Mouse (Mus musculus): ENCODE data around the gene Il10ra.

DNA sequence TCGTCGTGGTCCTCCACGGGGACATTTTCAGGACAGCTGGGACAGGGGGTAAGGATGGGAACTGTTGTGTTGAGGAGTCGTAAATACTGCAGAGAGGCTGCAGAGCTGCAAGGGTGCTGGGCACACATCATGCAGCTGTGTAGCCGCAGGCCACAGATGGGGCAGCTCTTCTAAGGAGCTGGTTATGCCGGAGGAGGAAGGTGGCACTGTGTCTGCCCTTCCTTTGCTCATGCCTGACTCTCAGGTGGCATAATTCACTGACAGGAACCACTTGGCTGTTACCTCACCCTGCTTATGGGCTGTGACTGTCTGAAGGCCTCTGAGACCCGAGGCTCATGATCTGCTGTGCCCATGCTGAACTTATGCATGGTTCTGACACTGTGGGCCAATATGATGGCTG, 18.6 kb downstream of the Il10ra start:
- TF ChIP-seq CEBPB (IDR thresholded peaks at IDR 0.05; ENCODE audit: insufficient read depth, poor library complexity, severe bottlenecking) (no peak), POLR2A (IDR thresholded peaks at IDR 0.05; ENCODE audit: insufficient read length, low read depth) (no peak), POLR2AphosphoS2 (IDR thresholded peaks at IDR 0.05; ENCODE audit: insufficient read length, low read depth) (no peak), USF1 (IDR thresholded peaks at IDR 0.05; ENCODE audit: low read depth) (no peak), MAX (IDR thresholded peaks at IDR 0.05; ENCODE audit: low read depth) (no peak), MYOG (IDR thresholded peaks at IDR 0.05; ENCODE audit: control insufficient read depth in 1 of 3, insufficient read depth in 1 of 3, insufficient read length in 2 of 3, low read depth in 2 of 3) (no peak), E2F4 (IDR thresholded peaks at IDR 0.05; ENCODE audit: insufficient read depth) (no peak), MYOD1 (IDR thresholded peaks at IDR 0.05; ENCODE audit: control insufficient read depth in 1 of 3, insufficient read length in 2 of 3, low read depth in 2 of 3) (no peak), SRF (IDR thresholded peaks at IDR 0.05; ENCODE audit: control insufficient read depth, insufficient read length, low read depth) (no peak), TCF12 (IDR thresholded peaks at IDR 0.05; ENCODE audit: insufficient read depth, poor library complexity, severe bottlenecking) (no peak), REST (IDR thresholded peaks at IDR 0.05; ENCODE audit: insufficient read depth, insufficient read length) (no peak), TCF3 (IDR thresholded peaks at IDR 0.05; ENCODE audit: insufficient read length, low read depth) (no peak)

Data from myocyte (in vitro differentiated cells).